Mouse (Mus musculus): ENCODE results near the gene D630003M21Rik. TPM values are rescaled to one million over a fixed set of nuclear protein-coding genes. Genes with fewer than 3 reads are reported as not detected.
A peak's percentile ranks its signal among the peaks of the same experiment; 100 is the strongest.

Gene D630003M21Rik
- polyA plus RNA-seq, 2 experiments = 12.7 to 19.2 TPM

DNA sequence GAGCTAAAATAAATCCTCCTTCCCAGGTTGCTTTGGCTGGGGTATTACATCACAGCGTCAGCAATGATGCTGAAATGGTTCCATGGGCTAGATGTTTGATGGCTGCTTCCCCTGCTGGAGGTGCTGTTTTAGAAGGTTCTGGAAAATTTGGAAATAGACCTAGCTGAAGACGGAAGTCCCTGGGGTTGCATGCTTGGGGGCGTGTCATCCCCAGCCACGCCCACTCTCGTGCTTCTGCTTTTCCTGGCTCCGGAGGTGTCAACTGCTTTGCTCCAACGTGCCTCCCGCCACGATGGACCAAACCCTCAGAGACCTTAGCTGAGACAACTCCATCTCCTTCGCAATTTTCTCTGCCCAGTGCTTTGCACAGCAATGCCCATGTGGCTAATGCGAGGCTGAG lies 39.6 kb downstream of the D630003M21Rik start:
- Histone ChIP-seq H3K9me3 (ENCODE audit: control insufficient read depth, low read length) (no peaks in the 10 kb centered on the region), H3K36me3 (ENCODE audit: control insufficient read depth, insufficient read depth, low read length) (no peaks in the 10 kb centered on the region), H3K9ac (ENCODE audit: low read depth, low read length, severe bottlenecking) (no peak overlapping the region), H3K27me3 (ENCODE audit: control insufficient read depth, insufficient read depth, low read length) (no peaks in the 10 kb centered on the region), H3K4me2 (replicated peaks; ENCODE audit: low read depth, low read length, severe bottlenecking) (no peak overlapping the region), H3K27ac (replicated peaks; ENCODE audit: low read depth, low read length) (no peak overlapping the region), H3K4me3 (replicated peaks; ENCODE audit: low read length) (no peak overlapping the region), H3K4me1 (ENCODE audit: control insufficient read depth, insufficient read depth, low read length) (peaks cover 12% of the 10 kb centered on the region; the same call in 1 of the 2 replicates)
- WGBS = 69% methylated on average over 11 of the region's 11 CpGs
- ATAC-seq (ENCODE audit: low FRiP score, low read depth) = no peak
- DNase-seq (ENCODE audit: low spot score) = no peak
- TF ChIP-seq POLR2A (IDR thresholded peaks at IDR 0.05; ENCODE audit: borderline replicate concordance, extremely low read depth, insufficient read depth, insufficient read length) = no peak

DNA sequence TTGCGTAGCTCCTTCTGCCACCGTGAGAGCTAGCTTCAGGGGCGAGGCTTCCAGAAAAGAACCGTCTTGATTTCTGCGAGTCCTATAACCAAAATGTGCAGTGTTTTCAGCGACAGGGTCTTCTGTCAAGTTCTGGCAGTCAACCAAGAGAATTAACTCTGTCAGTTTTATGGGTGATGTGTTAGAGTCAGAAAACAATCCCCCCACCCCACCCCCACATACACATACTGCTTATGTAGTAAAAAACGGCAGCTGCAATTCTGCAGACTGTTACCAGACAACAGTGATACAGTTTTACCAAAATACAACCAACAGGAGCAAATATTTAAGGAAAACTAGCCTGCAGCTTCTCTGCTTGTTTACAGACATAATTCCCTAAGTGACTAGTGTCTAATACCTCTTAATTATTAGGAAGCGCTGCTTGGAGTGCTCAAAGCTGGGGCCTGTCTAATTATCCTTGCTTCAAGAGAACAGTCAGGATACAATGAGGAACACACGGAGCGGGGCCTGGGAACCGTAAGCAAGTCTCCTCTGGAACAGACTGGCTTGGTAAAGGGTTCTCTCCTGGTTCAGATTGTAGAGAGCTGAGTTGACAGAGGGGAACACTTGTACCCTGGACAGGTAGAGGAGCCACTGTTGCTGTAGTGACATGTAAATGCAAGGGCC lies 42.7 kb downstream of the D630003M21Rik start:
- H3K27ac ChIP-seq (replicated peaks; ENCODE audit: low read depth, low read length) = no peak overlapping the region
- 32% methylated on average over 11 of the region's 11 CpGs for WGBS
- no peaks in the 10 kb centered on the region for H3K9me3 ChIP-seq (ENCODE audit: control insufficient read depth, low read length)
- H3K27me3 ChIP-seq (ENCODE audit: control insufficient read depth, insufficient read depth, low read length) = no peaks in the 10 kb centered on the region
- no peak overlapping the region for H3K4me2 ChIP-seq (replicated peaks; ENCODE audit: low read depth, low read length, severe bottlenecking)
- no peaks in the 10 kb centered on the region for H3K36me3 ChIP-seq (ENCODE audit: control insufficient read depth, insufficient read depth, low read length)
- DNase-seq (ENCODE audit: low spot score) = peak; percentile 41
- no peak overlapping the region for H3K4me3 ChIP-seq (replicated peaks; ENCODE audit: low read length)
- H3K9ac ChIP-seq (ENCODE audit: low read depth, low read length, severe bottlenecking) = no peak overlapping the region
- H3K4me1 ChIP-seq (ENCODE audit: control insufficient read depth, insufficient read depth, low read length) = peaks cover 7% of the 10 kb centered on the region; the same call in 1 of the 2 replicates
- ATAC-seq (ENCODE audit: low FRiP score, low read depth) = 0 out of 2 replicates have a peak, but pooled peaks have one; percentile 44
- TF ChIP-seq POLR2A (IDR thresholded peaks at IDR 0.05; ENCODE audit: borderline replicate concordance, extremely low read depth, insufficient read depth, insufficient read length) = no peak

DNA sequence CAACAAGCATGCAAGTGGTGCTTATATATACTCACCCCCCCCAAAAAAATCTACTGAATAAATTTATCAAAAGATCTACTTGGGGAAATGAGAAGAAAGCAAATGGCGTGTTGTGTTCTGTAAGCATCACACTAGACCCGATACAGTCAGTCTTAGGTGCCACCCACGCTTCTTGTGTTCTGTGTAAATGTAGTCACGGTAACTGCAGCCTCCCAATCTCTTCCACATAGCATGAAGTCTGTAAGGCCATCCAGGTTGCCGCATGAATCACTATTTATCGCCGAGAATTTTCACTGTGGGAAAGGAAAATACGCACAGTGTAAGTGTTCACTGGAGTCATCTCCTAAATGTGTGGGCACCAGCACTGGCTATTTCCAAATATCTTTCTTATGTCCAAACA lies 45.8 kb downstream of the D630003M21Rik start:
- no peaks in the 10 kb centered on the region for H3K36me3 ChIP-seq (ENCODE audit: control insufficient read depth, insufficient read depth, low read length)
- 88% methylated on average over 8 of the region's 8 CpGs for WGBS
- H3K27ac ChIP-seq (replicated peaks; ENCODE audit: low read depth, low read length) = no peak overlapping the region
- H3K4me3 ChIP-seq (replicated peaks; ENCODE audit: low read length) = no peak overlapping the region
- H3K4me2 ChIP-seq (replicated peaks; ENCODE audit: low read depth, low read length, severe bottlenecking) = no peak overlapping the region
- no peak for TF ChIP-seq POLR2A (IDR thresholded peaks at IDR 0.05; ENCODE audit: borderline replicate concordance, extremely low read depth, insufficient read depth, insufficient read length)
- H3K27me3 ChIP-seq (ENCODE audit: control insufficient read depth, insufficient read depth, low read length) = no peaks in the 10 kb centered on the region
- H3K9ac ChIP-seq (ENCODE audit: low read depth, low read length, severe bottlenecking) = no peak overlapping the region
- DNase-seq (ENCODE audit: low spot score) = no peak
- H3K4me1 ChIP-seq (ENCODE audit: control insufficient read depth, insufficient read depth, low read length) = peaks cover 15% of the 10 kb centered on the region
- ATAC-seq (ENCODE audit: low FRiP score, low read depth) = no peak
- H3K9me3 ChIP-seq (ENCODE audit: control insufficient read depth, low read length) = no peaks in the 10 kb centered on the region

DNA sequence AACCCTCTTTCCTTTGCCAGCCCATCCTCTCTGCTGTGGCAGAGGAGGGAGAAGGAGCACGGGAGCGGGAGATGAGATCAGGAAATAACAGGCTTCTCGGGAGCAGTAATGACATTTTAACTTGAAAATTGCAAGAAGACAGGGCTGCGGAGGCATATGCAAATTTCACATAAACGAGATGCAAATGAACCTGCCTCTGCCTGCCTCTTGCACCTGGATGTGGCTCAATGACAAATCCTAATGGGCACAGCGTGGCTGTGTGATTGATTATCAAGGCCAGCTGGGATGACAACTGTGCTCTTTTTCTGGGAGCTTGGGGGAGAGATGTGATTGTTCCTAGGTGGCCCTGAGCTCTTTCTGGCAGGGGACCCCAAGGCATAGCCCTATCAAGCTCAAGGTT lies 47.1 kb downstream of the D630003M21Rik start:
- DNase-seq (ENCODE audit: low spot score) (no peak), ATAC-seq (ENCODE audit: low FRiP score, low read depth) (no peak)
- H3K4me2 ChIP-seq (replicated peaks; ENCODE audit: low read depth, low read length, severe bottlenecking) = no peak overlapping the region
- 47% methylated on average over 6 of the region's 6 CpGs for WGBS
- no peaks in the 10 kb centered on the region for H3K9me3 ChIP-seq (ENCODE audit: control insufficient read depth, low read length)
- H3K4me3 ChIP-seq (replicated peaks; ENCODE audit: low read length) = no peak overlapping the region
- no peak overlapping the region for H3K9ac ChIP-seq (ENCODE audit: low read depth, low read length, severe bottlenecking)
- no peaks in the 10 kb centered on the region for H3K36me3 ChIP-seq (ENCODE audit: control insufficient read depth, insufficient read depth, low read length)
- TF ChIP-seq POLR2A (IDR thresholded peaks at IDR 0.05; ENCODE audit: borderline replicate concordance, extremely low read depth, insufficient read depth, insufficient read length) = no peak
- H3K27me3 ChIP-seq (ENCODE audit: control insufficient read depth, insufficient read depth, low read length) = no peaks in the 10 kb centered on the region
- H3K4me1 ChIP-seq (ENCODE audit: control insufficient read depth, insufficient read depth, low read length) = peaks cover 15% of the 10 kb centered on the region
- H3K27ac ChIP-seq (replicated peaks; ENCODE audit: low read depth, low read length) = no peak overlapping the region

DNA sequence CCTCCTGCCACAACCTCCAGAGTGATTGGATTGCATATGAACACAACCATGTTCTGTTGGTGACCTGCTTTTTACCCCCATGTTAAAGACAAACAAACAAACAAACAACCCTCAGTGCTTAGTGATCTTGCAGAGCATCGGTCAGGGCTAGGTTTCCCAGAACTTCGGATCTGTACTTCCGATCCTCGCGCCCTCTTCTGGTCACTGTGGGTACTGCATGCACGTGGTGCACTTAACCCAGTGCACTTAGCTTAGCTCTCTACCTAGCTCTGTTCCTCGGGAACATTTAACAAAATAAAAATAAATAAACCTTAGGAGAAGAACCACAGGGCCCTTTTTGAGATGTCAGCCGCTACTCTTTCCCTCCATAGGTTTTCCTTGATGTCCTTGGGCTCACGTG lies 48.2 kb downstream of the D630003M21Rik start:
- DNase-seq (ENCODE audit: low spot score) = no peak
- WGBS = 48% methylated on average over 9 of the region's 9 CpGs
- no peak for ATAC-seq (ENCODE audit: low FRiP score, low read depth)

More for the DNA sequence above, 48.2 kb downstream of the D630003M21Rik start:
- H3K4me2 ChIP-seq (replicated peaks; ENCODE audit: low read depth, low read length, severe bottlenecking) = no peak overlapping the region
- H3K9ac ChIP-seq (ENCODE audit: low read depth, low read length, severe bottlenecking) = no peak overlapping the region
- peaks cover 11% of the 10 kb centered on the region for H3K4me1 ChIP-seq (ENCODE audit: control insufficient read depth, insufficient read depth, low read length)
- H3K4me3 ChIP-seq (replicated peaks; ENCODE audit: low read length) = no peak overlapping the region
- TF ChIP-seq POLR2A (IDR thresholded peaks at IDR 0.05; ENCODE audit: borderline replicate concordance, extremely low read depth, insufficient read depth, insufficient read length) = no peak
- no peaks in the 10 kb centered on the region for H3K9me3 ChIP-seq (ENCODE audit: control insufficient read depth, low read length)
- no peaks in the 10 kb centered on the region for H3K36me3 ChIP-seq (ENCODE audit: control insufficient read depth, insufficient read depth, low read length)
- no peak overlapping the region for H3K27ac ChIP-seq (replicated peaks; ENCODE audit: low read depth, low read length)
- no peaks in the 10 kb centered on the region for H3K27me3 ChIP-seq (ENCODE audit: control insufficient read depth, insufficient read depth, low read length)

All from limb, embryonic 14.5 days (tissue).